Comparison of ENCODE assay signal across 10 mouse cellular contexts in the genomic region with DNA sequence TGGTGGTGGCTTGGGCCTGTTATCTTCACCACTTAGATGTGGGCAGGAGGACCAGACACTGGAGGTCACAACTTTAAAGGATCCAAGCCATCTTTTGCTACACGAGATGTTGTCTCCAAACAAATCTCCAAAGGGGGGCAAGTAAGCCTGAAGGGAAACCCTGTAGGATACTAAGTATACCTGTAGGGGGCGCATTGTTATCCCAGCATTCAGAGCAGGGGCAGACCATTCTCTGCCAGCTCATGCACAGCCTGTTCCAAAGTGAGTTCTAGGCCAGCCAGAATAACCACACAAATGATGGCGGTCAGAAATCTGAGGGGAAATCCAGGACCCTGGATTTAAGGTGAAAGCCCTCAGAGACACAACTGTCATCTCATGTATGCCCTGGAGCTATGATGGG. TPM values are rescaled to one million over a fixed set of nuclear protein-coding genes. Genes with fewer than 3 reads are reported as not detected.
DNase-seq lines count a peak whose midpoint lies in the region; ATAC-seq and TF ChIP-seq lines count a peak whose summit lies in the region.
"Had no signal": no experiment of that assay in that cellular context is flagged by ENCODE, and none has a peak within 500 bp of the region (broad histone marks: within the 10 kb centered on the region; RNA-seq: fewer than 3 reads in every experiment).

No protein-coding gene starts in this region.

- peak; percentile 26 to 52 for DNase-seq in B cell, adult 2 months
- DNase-seq in T-cell, adult 2 months (ENCODE audit: low spot score), result peak; percentile 34
- peak; percentile 30 for DNase-seq in limb, embryonic 14.5 days (ENCODE audit: low spot score)
- no peak for DNase-seq in urinary bladder, postnatal 36 days (ENCODE audit: low spot score in 2 of 2)
- no peak for DNase-seq in kidney, adult 8-10 months
- DNase-seq in layer of hippocampus, adult 9-10 months (ENCODE audit: low spot score), result no peak

- no peaks in the 10 kb centered on the region for H3K9me3 ChIP-seq in intestine, postnatal 0 days (ENCODE audit: control insufficient read depth)
- H3K9me3 ChIP-seq in intestine, embryonic 16.5 days (ENCODE audit: control insufficient read depth, low read length), result no peaks in the 10 kb centered on the region
- H3K9me3 ChIP-seq in limb, embryonic 14.5 days (ENCODE audit: control insufficient read depth, low read length), result no peaks in the 10 kb centered on the region
- H3K9me3 ChIP-seq: lung, embryonic 15.5 days had no signal

- H3K36me3 ChIP-seq in intestine, postnatal 0 days (ENCODE audit: control insufficient read depth, insufficient read depth), result peaks cover 57% of the 10 kb centered on the region
- peaks cover 7% of the 10 kb centered on the region for H3K36me3 ChIP-seq in intestine, embryonic 16.5 days (ENCODE audit: control insufficient read depth, insufficient read depth, low read length)
- peaks cover 68% of the 10 kb centered on the region for H3K36me3 ChIP-seq in limb, embryonic 14.5 days (ENCODE audit: control insufficient read depth, insufficient read depth, low read length)

- H3K4me1 ChIP-seq in intestine, postnatal 0 days (replicated peaks; ENCODE audit: control insufficient read depth, insufficient read depth, low read length), result no peaks in the 10 kb centered on the region
- H3K4me1 ChIP-seq in intestine, embryonic 16.5 days (ENCODE audit: control insufficient read depth, insufficient read depth, low read length), result 0 out of 2 replicates have a peak, but pooled peaks cover 5% of the 10 kb centered on the region
- no peaks in the 10 kb centered on the region for H3K4me1 ChIP-seq in limb, embryonic 14.5 days (ENCODE audit: control insufficient read depth, insufficient read depth, low read length)

- no peak overlapping the region for H3K4me2 ChIP-seq in intestine, postnatal 0 days (replicated peaks; ENCODE audit: low read depth)
- no peak overlapping the region for H3K4me2 ChIP-seq in intestine, embryonic 16.5 days (ENCODE audit: low read depth, low read length)
- no peak overlapping the region for H3K4me2 ChIP-seq in limb, embryonic 14.5 days (replicated peaks; ENCODE audit: low read depth, low read length, severe bottlenecking)
- H3K4me2 ChIP-seq: hindbrain, embryonic 14.5 days; lung, embryonic 15.5 days had no signal

- no peaks in the 10 kb centered on the region for H3K27me3 ChIP-seq in intestine, postnatal 0 days (replicated peaks; ENCODE audit: control insufficient read depth, insufficient read depth, low read length)
- H3K27me3 ChIP-seq in intestine, embryonic 16.5 days (replicated peaks; ENCODE audit: control insufficient read depth, insufficient read depth, low read length), result no peaks in the 10 kb centered on the region
- H3K27me3 ChIP-seq in limb, embryonic 14.5 days (ENCODE audit: control insufficient read depth, insufficient read depth, low read length), result no peaks in the 10 kb centered on the region
- H3K27me3 ChIP-seq: lung, embryonic 15.5 days had no signal

- no peak for ATAC-seq in intestine, postnatal 0 days
- no peak for ATAC-seq in intestine, embryonic 16.5 days
- no peak for ATAC-seq in limb, embryonic 14.5 days (ENCODE audit: low FRiP score, low read depth)

- TF ChIP-seq CTCF in intestine, postnatal 0 days (IDR thresholded peaks at IDR 0.05; ENCODE audit: low read depth), result peak; percentile 78

- H3K9ac ChIP-seq in intestine, postnatal 0 days (ENCODE audit: low read depth, low read length), result no peak overlapping the region
- no peak overlapping the region for H3K9ac ChIP-seq in intestine, embryonic 16.5 days (ENCODE audit: low read depth, low read length)
- no peak overlapping the region for H3K9ac ChIP-seq in limb, embryonic 14.5 days (ENCODE audit: low read depth, low read length, severe bottlenecking)
- H3K9ac ChIP-seq: hindbrain, embryonic 14.5 days; lung, embryonic 15.5 days had no signal

- 65% methylated on average over 3 of the region's 3 CpGs for WGBS in intestine, postnatal 0 days
- 67% methylated on average over 3 of the region's 3 CpGs for WGBS in intestine, embryonic 16.5 days
- WGBS in limb, embryonic 14.5 days, result 73% methylated on average over 3 of the region's 3 CpGs

- no peak for TF ChIP-seq POLR2A in limb, embryonic 14.5 days (IDR thresholded peaks at IDR 0.05; ENCODE audit: borderline replicate concordance, extremely low read depth, insufficient read depth, insufficient read length)

- H3K4me3 ChIP-seq in intestine, postnatal 0 days (ENCODE audit: low read depth, low read length), result no peak overlapping the region
- H3K4me3 ChIP-seq in intestine, embryonic 16.5 days (ENCODE audit: low read length), result no peak overlapping the region
- no peak overlapping the region for H3K4me3 ChIP-seq in limb, embryonic 14.5 days (replicated peaks; ENCODE audit: low read length)
- H3K4me3 ChIP-seq: lung, embryonic 15.5 days had no signal

- no peak overlapping the region for H3K27ac ChIP-seq in intestine, postnatal 0 days (ENCODE audit: low read depth, low read length)
- no peak overlapping the region for H3K27ac ChIP-seq in intestine, embryonic 16.5 days (ENCODE audit: low read length)
- no peak overlapping the region for H3K27ac ChIP-seq in limb, embryonic 14.5 days (replicated peaks; ENCODE audit: low read depth, low read length)
- H3K27ac ChIP-seq: hindbrain, embryonic 14.5 days; lung, embryonic 15.5 days had no signal

RNA-seq across cellular contexts. Expression of a gene that starts 23.4 kb away (rescaled TPM):
- polyA plus RNA-seq in intestine, postnatal 0 days (2015; fragmentation: Nextera tagmentation; extraction: Ambion mirVana), result 375 and 413 TPM in 2 replicates
- 52.6 and 307 TPM in 2 replicates for polyA plus RNA-seq in intestine, embryonic 16.5 days (2015; fragmentation: Nextera tagmentation; extraction: Ambion mirVana)
- polyA plus RNA-seq in limb, embryonic 14.5 days (2012; rRNA removed), result 461 and 513 TPM in 2 replicates
- polyA plus RNA-seq in limb, embryonic 14.5 days (2014; fragmentation: Nextera tagmentation; extraction: Ambion mirVana), result 535 and 556 TPM in 2 replicates

RNA-seq across cellular contexts. Expression of a gene that starts 40.1 kb away (rescaled TPM):
- 10.6 and 11.4 TPM in 2 replicates for polyA plus RNA-seq in intestine, postnatal 0 days (2015; fragmentation: Nextera tagmentation; extraction: Ambion mirVana)
- polyA plus RNA-seq in intestine, embryonic 16.5 days (2015; fragmentation: Nextera tagmentation; extraction: Ambion mirVana), result 16.2 and 18.5 TPM in 2 replicates
- 7.9 and 9.8 TPM in 2 replicates for polyA plus RNA-seq in limb, embryonic 14.5 days (2012; rRNA removed)
- 7.3 and 8.3 TPM in 2 replicates for polyA plus RNA-seq in limb, embryonic 14.5 days (2014; fragmentation: Nextera tagmentation; extraction: Ambion mirVana)

Comparison
In these comparisons a context has a peak if more than half of its experiments do, and no peak if none do; other contexts are left out.
1. DNase-seq: peak in B cell, adult 2 months (2 of 2), T-cell, adult 2 months (single experiment) and limb, embryonic 14.5 days (single experiment); none in urinary bladder, postnatal 36 days (0 of 2), kidney, adult 8-10 months (0 of 2) and layer of hippocampus, adult 9-10 months (single experiment).